Mouse (Mus musculus) midbrain, embryonic 10.5 days (tissue): ENCODE data around the gene Tlx3. TPM values are rescaled to one million over a fixed set of nuclear protein-coding genes. Genes with fewer than 3 reads are reported as not detected.

Source experiments
- DNase-seq: peaks from one replicate; pipeline ENCODE4 v3.0.0-alpha.2; 2017; ENCODE audit warnings: low spot score
- H3K27ac ChIP-seq: fragments of 300-500 bp; sonication (generic); replicated peaks from 2 replicates; pipeline ENCODE4 v1.5.1; 2016; ENCODE audit warnings: mild to moderate bottlenecking
- H3K27me3 ChIP-seq: fragments of 300-500 bp; sonication (generic); 2 replicates; pipeline ENCODE4 v1.6.1; 2016; ENCODE audit warnings: low read depth, mild to moderate bottlenecking; ENCODE audit not compliant: poor library complexity, severe bottlenecking
- H3K36me3 ChIP-seq: fragments of 300-500 bp; sonication (generic); 2 replicates; pipeline ENCODE4 v1.6.1; 2016; ENCODE audit warnings: mild to moderate bottlenecking, moderate library complexity
- H3K4me1 ChIP-seq: fragments of 300-500 bp; sonication (generic); 2 replicates; pipeline ENCODE4 v1.6.1; 2016
- H3K4me3 ChIP-seq: fragments of 300-500 bp; sonication (generic); 2 replicates; pipeline ENCODE4 v1.5.1; 2016; ENCODE audit warnings: mild to moderate bottlenecking, moderate library complexity
- H3K9me3 ChIP-seq: fragments of 300-500 bp; sonication (generic); replicated peaks from 2 replicates; pipeline ENCODE4 v1.6.1; 2016; ENCODE audit warnings: mild to moderate bottlenecking
- WGBS: fragments of 180-500 bp; shearing (Covaris S2); methylation state at CpG from one replicate; pipeline ENCODE4 v1.1.7; 2016; 5-methylcytosine and 5-hydroxymethylcytosine counted together
- polyA plus RNA-seq: library from polyadenylated mRNA; unstranded; fragments of >200 nt; fragmentation: Nextera tagmentation; extraction: Ambion mirVana; gene quantifications from 2 replicates; pipeline ENCODE4 v1.2.1, GENCODE M21; 2016

Tlx3 gene
- polyA plus RNA-seq, 1 experiment from 2014 or later: 3.3 TPM

DNA sequence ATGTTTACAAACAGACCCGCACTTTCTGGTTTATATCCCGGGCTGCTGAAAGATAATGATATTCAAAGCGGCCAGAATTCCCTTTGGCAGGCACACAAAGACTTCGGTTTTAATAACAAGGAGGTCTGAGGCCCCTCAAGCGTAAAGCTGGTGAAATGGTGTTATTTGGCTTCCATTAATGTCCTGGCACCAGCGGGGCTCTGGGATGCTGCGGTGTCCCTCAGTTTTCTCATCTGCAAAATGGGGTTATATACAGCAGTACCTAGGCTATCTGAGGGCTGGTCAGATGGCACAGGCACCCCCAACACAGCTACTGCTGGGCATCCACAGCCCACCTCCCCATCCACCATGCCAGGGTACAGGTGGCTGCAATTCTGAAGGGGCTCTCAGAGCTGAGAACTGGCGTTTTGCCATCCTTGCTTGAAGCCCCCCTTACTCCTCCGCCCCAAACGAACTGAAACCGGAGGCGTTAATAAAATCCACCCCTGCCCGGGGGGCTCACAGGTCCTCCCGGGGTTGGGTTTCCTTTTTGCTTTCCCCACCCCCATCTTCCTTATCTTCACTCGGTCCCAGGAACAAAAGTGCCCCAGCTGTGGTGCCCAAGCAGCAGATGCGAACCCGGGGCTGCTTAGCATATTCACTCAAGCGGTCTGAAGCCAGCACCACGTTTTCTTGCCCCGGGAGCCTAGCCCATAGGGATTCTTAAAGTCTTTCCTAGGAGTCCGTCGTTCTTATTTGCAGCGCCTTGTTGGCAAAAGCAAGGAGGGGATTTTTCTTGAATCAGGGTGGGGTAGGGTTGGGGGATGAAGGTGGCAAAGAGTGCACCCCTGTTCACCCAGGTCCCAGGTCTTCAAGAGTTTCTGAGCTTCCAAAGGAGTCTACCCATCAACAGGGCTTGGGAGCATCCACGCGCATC, 7.6 kb downstream of the Tlx3 start:
- peaks cover 48% of the 10 kb centered on the region for H3K4me1 ChIP-seq
- peaks cover 13% of the 10 kb centered on the region for H3K9me3 ChIP-seq
- 0 out of 2 replicates have a peak overlapping the region, but pooled peaks have one; percentile 6 for H3K27ac ChIP-seq
- no peaks in the 10 kb centered on the region for H3K36me3 ChIP-seq
- 3% methylated on average over 25 of the region's 25 CpGs for WGBS
- peak; percentile 19 for DNase-seq
- peaks cover 100% of the 10 kb centered on the region for H3K27me3 ChIP-seq
- 0 out of 2 replicates have a peak overlapping the region, but pooled peaks have one; percentile 7 for H3K4me3 ChIP-seq

DNA sequence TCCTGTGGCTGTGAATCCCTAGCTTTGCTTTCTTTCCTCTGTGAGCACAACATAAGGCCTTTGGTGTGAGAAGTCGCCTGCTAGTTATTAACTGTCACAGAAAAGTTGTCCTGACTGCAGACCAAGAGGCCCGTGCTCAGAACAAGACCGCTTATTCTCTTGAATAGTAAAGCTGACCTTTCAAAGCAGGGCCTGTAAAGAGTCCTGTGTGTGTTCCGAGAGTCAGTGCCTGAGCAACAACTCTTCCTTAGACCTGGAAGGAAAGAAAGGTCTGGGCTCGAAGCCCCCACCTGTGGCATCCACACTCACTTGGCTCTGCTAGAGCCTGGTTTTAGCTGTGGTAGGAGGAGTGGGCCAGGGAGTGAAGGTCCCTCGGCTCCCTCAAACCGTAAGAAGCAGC, 8.3 kb downstream of the Tlx3 start:
- no peak overlapping the region for H3K27ac ChIP-seq
- peaks cover 100% of the 10 kb centered on the region for H3K27me3 ChIP-seq
- peak; percentile 21 for DNase-seq
- H3K4me3 ChIP-seq: no peak overlapping the region
- peaks cover 13% of the 10 kb centered on the region for H3K9me3 ChIP-seq
- no peaks in the 10 kb centered on the region for H3K36me3 ChIP-seq
- peaks cover 40% of the 10 kb centered on the region for H3K4me1 ChIP-seq
- WGBS: 10% methylated on average over 7 of the region's 7 CpGs

DNA sequence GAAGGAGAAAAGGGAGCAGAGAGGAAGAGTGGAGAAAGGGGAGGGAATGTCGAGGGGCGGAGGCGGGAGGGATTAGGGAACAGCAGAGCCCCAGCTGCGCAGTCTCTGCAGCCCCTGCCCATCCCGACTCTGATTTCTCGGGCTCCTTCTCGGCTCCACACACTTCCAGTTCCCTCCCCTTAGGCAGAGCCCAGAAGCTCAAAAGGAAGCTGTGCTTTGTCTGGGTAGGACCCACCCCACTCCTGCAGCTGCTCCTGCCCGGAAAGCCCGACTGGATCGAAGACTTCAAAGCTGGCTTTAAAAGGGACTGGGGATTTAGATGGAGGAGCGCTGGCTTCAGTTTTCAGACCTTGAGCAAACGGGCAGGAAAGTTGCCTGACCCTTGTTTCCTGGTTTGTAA, 9.7 kb downstream of the Tlx3 start:
- Histone ChIP-seq H3K36me3 (no peaks in the 10 kb centered on the region), H3K9me3 (peaks cover 13% of the 10 kb centered on the region), H3K27ac (peak overlapping the region; percentile 6; the same call in 1 of the 2 replicates), H3K27me3 (peaks cover 87% of the 10 kb centered on the region), H3K4me3 (peak overlapping the region; percentile 36), H3K4me1 (peaks cover 32% of the 10 kb centered on the region)
- WGBS: 1% methylated on average over 12 of the region's 12 CpGs
- peak; percentile 69 for DNase-seq

- WGBS: 81% methylated on average over 3 of the region's 3 CpGs
Observed at GRCm38 (mm10) chr11:33181804-33182203, 21.6 kb downstream of the Tlx3 start.

GRCm38 (mm10) chr11:33180701-33181116, 22.7 kb downstream of the Tlx3 start:
- Histone ChIP-seq H3K27me3 (peaks cover 51% of the 10 kb centered on the region), H3K27ac (peak overlapping the region; percentile 47; the same call in 1 of the 2 replicates), H3K36me3 (no peaks in the 10 kb centered on the region), H3K9me3 (no peaks in the 10 kb centered on the region), H3K4me3 (peak overlapping the region; percentile 47), H3K4me1 (peaks cover 22% of the 10 kb centered on the region)
- peak; percentile 63 for DNase-seq
- WGBS: under 1% methylated on average over 18 of the region's 18 CpGs

More at GRCm38 (mm10) chr11:33181804-33182203, 21.6 kb downstream of the Tlx3 start:
- Histone ChIP-seq H3K4me1 (peaks cover 22% of the 10 kb centered on the region), H3K36me3 (no peaks in the 10 kb centered on the region), H3K9me3 (no peaks in the 10 kb centered on the region), H3K27ac (no peak overlapping the region), H3K27me3 (peaks cover 42% of the 10 kb centered on the region), H3K4me3 (no peak overlapping the region)
- DNase-seq: no peak

- Histone ChIP-seq H3K9me3 (no peaks in the 10 kb centered on the region), H3K4me3 (no peak overlapping the region), H3K27ac (no peak overlapping the region), H3K27me3 (peaks cover 53% of the 10 kb centered on the region), H3K36me3 (no peaks in the 10 kb centered on the region), H3K4me1 (peaks cover 22% of the 10 kb centered on the region)
- no peak for DNase-seq
- 17% methylated on average over 1 of the region's 1 CpGs for WGBS
Observed at GRCm38 (mm10) chr11:33179802-33180201, 23.6 kb downstream of the Tlx3 start.

- Histone ChIP-seq H3K4me1 (peaks cover 22% of the 10 kb centered on the region), H3K9me3 (no peaks in the 10 kb centered on the region), H3K27me3 (peaks cover 51% of the 10 kb centered on the region), H3K4me3 (no peak overlapping the region), H3K36me3 (no peaks in the 10 kb centered on the region), H3K27ac (no peak overlapping the region)
- peak; percentile 57 for DNase-seq
- WGBS: 32% methylated on average over 20 of the region's 20 CpGs
Observed at GRCm38 (mm10) chr11:33176525-33177245, 26.7 kb downstream of the Tlx3 start.

GRCm38 (mm10) chr11:33175768-33176167, 27.6 kb downstream of the Tlx3 start:
- Histone ChIP-seq H3K4me1 (peaks cover 15% of the 10 kb centered on the region), H3K36me3 (no peaks in the 10 kb centered on the region), H3K27ac (no peak overlapping the region), H3K27me3 (peaks cover 46% of the 10 kb centered on the region), H3K4me3 (no peak overlapping the region), H3K9me3 (no peaks in the 10 kb centered on the region)
- no peak for DNase-seq
- WGBS: 77% methylated on average over 2 of the region's 3 CpGs

GRCm38 (mm10) chr11:33170489-33170888, 32.9 kb downstream of the Tlx3 start:
- peaks cover 4% of the 10 kb centered on the region for H3K27me3 ChIP-seq
- H3K27ac ChIP-seq: no peak overlapping the region
- peak; percentile 63 for DNase-seq
- no peaks in the 10 kb centered on the region for H3K9me3 ChIP-seq
- WGBS: 13% methylated on average over 9 of the region's 9 CpGs
- no peaks in the 10 kb centered on the region for H3K4me1 ChIP-seq
- no peaks in the 10 kb centered on the region for H3K36me3 ChIP-seq
- H3K4me3 ChIP-seq: no peak overlapping the region

- H3K27me3 ChIP-seq: no peaks in the 10 kb centered on the region
- WGBS: 3% methylated on average over 48 of the region's 49 CpGs
- H3K9me3 ChIP-seq: no peaks in the 10 kb centered on the region
- peak within 1 kb of the TSS; percentile 96 for H3K4me3 ChIP-seq
- H3K36me3 ChIP-seq: peaks cover 33% of the 10 kb centered on the region
- peaks cover 31% of the 10 kb centered on the region for H3K4me1 ChIP-seq
- peak; percentile 100 for DNase-seq
- peak within 1 kb of the TSS; percentile 97 for H3K27ac ChIP-seq
Observed at GRCm38 (mm10) chr11:33162998-33163506, 40.3 kb downstream of the Tlx3 start, which contains the start of gene Npm1. Gene Npm1, minus strand, starts transcription at chr11:33163206.

- H3K4me1 ChIP-seq: peaks cover 34% of the 10 kb centered on the region
- DNase-seq: peak; percentile 81
- peaks cover 40% of the 10 kb centered on the region for H3K36me3 ChIP-seq
- whole genome bisulfite sequencing: 2% methylated on average over 53 of the region's 53 CpGs
- H3K27ac ChIP-seq: peak overlapping the region; percentile 97
- H3K27me3 ChIP-seq: no peaks in the 10 kb centered on the region
- no peaks in the 10 kb centered on the region for H3K9me3 ChIP-seq
- H3K4me3 ChIP-seq: peak overlapping the region; percentile 96
Observed at GRCm38 (mm10) chr11:33162211-33162997, 41.0 kb downstream of the Tlx3 start.

DNA sequence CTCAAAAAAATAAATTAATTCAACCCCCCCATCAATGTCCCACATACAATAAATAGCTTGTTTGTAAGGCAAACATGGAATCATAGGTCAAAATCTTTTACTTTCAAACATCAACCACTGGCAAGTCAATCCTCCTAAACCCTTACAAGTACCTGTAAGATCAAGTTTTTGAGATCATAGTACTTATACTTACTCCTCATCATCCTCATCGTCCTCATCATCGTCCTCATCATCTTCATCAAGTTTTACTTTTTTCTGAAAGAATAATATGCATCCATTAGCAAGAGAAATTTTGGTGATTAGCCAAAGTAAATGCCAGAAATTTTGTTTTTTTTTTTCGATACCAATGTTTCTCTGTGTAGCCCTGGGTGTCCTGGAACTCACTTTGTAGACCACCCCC, 43.6 kb downstream of the Tlx3 start:
- Histone ChIP-seq H3K27ac (no peak overlapping the region), H3K36me3 (peaks cover 66% of the 10 kb centered on the region), H3K9me3 (no peaks in the 10 kb centered on the region), H3K27me3 (no peaks in the 10 kb centered on the region), H3K4me1 (peaks cover 34% of the 10 kb centered on the region), H3K4me3 (no peak overlapping the region)
- WGBS: 93% methylated on average over 3 of the region's 3 CpGs
- no peak for DNase-seq
